Mouse (Mus musculus) lung, postnatal 0 days (tissue): ENCODE measurements at regions not wholly inside any gene's neighbourhood (a gene's known extent, or its start where the extent isn't known, plus 50 kb on each side); places are given as distances from the start of the nearest gene placed in this dataset.

ENCODE experiments used
- ATAC-seq: fragments of 200-750 bp; cut with Nextera tagmentation; 2 replicates; pipeline ENCODE4 v1.8.0; 2017; ENCODE audit warnings: moderate library complexity
- DNase-seq: peaks from one replicate; pipeline ENCODE4 v3.0.0-alpha.2; 2016; ENCODE audit warnings: low spot score
- H3K27ac ChIP-seq: fragments of 300-500 bp; sonication (generic); 2 replicates; pipeline ENCODE4 v1.5.1; 2014; ENCODE audit warnings: antibody characterized with exemption, mild to moderate bottlenecking, low read length, mixed read lengths
- H3K27me3 ChIP-seq: fragments of 300-500 bp; sonication (generic); replicated peaks from 2 replicates; pipeline ENCODE4 v1.6.1; 2014; ENCODE audit warnings: low read length, mixed read lengths; ENCODE audit not compliant: insufficient read depth
- H3K36me3 ChIP-seq: fragments of 300-500 bp; sonication (generic); 2 replicates; pipeline ENCODE4 v1.6.1; 2014; ENCODE audit warnings: low read length, mixed read lengths; ENCODE audit not compliant: insufficient read depth
- H3K4me1 ChIP-seq: fragments of 300-500 bp; sonication (generic); 2 replicates; pipeline ENCODE4 v1.6.1; 2014; ENCODE audit warnings: antibody characterized with exemption, low read depth, low read length, mixed read lengths; ENCODE audit not compliant: insufficient read depth
- H3K4me2 ChIP-seq: fragments of 300-500 bp; sonication (generic); replicated peaks from 2 replicates; pipeline ENCODE4 v1.6.1; 2014; ENCODE audit warnings: low read depth, mild to moderate bottlenecking, low read length, moderate library complexity, mixed read lengths
- H3K4me3 ChIP-seq: fragments of 300-500 bp; sonication (generic); 2 replicates; pipeline ENCODE4 v1.5.1; 2014; ENCODE audit warnings: low read depth, low read length
- H3K9ac ChIP-seq: fragments of 300-500 bp; sonication (generic); replicated peaks from 2 replicates; pipeline ENCODE4 v1.6.1; 2014; ENCODE audit warnings: low read depth, mild to moderate bottlenecking
- H3K9me3 ChIP-seq: fragments of 300-500 bp; sonication (generic); 2 replicates; pipeline ENCODE4 v1.6.1; 2016; ENCODE audit warnings: low read length, mixed read lengths
- CTCF ChIP-seq: IDR thresholded peaks from 2 replicates; pipeline ENCODE4 v1.5.1; 2016; ENCODE audit warnings: antibody characterized with exemption, mild to moderate bottlenecking
- EP300 ChIP-seq: IDR thresholded peaks from 2 replicates; pipeline ENCODE4 v1.6.1; 2016; ENCODE audit warnings: antibody characterized with exemption, mild to moderate bottlenecking, control low read depth
- WGBS: fragments of 180-500 bp; shearing (Covaris S2); extraction: QIAGEN DNeasy Blood & Tissue Kit; methylation state at CpG from one replicate; pipeline ENCODE4 v1.1.7; 2014; 5-methylcytosine and 5-hydroxymethylcytosine counted together

DNA sequence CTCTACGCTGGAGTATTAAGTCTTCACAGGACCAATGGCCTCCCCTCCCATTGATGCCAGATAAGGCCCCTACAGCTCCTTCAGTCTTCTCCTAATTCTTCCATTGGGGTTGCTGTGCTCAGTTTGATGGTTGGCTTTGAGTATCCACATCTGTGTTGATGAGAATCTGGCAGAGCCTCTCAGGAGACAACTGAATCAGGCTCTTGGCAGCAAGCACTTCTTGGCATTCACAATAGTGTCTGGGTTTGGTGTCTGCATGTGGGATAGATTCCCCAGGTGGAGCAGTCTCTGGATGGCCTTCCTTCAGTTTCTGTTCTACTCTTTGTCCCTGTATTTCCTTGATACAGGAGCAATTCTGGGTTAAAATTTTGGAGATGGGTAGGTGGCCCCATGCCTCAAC is 2734.6 kb upstream of the Lrrc6 start:
- H3K4me1 ChIP-seq, result no peaks in the 10 kb centered on the region
- WGBS, result 50% methylated on average over 1 of the region's 1 CpGs
- no peak overlapping the region for H3K9ac ChIP-seq
- H3K36me3 ChIP-seq, result no peaks in the 10 kb centered on the region
- no peaks in the 10 kb centered on the region for H3K9me3 ChIP-seq
- H3K27me3 ChIP-seq, result no peaks in the 10 kb centered on the region
- H3K27ac ChIP-seq, result no peak overlapping the region
- ATAC-seq (no peak), DNase-seq (no peak)
- TF ChIP-seq EP300, result no peak
- H3K4me2 ChIP-seq, result no peak overlapping the region
- H3K4me3 ChIP-seq, result no peak overlapping the region

DNA sequence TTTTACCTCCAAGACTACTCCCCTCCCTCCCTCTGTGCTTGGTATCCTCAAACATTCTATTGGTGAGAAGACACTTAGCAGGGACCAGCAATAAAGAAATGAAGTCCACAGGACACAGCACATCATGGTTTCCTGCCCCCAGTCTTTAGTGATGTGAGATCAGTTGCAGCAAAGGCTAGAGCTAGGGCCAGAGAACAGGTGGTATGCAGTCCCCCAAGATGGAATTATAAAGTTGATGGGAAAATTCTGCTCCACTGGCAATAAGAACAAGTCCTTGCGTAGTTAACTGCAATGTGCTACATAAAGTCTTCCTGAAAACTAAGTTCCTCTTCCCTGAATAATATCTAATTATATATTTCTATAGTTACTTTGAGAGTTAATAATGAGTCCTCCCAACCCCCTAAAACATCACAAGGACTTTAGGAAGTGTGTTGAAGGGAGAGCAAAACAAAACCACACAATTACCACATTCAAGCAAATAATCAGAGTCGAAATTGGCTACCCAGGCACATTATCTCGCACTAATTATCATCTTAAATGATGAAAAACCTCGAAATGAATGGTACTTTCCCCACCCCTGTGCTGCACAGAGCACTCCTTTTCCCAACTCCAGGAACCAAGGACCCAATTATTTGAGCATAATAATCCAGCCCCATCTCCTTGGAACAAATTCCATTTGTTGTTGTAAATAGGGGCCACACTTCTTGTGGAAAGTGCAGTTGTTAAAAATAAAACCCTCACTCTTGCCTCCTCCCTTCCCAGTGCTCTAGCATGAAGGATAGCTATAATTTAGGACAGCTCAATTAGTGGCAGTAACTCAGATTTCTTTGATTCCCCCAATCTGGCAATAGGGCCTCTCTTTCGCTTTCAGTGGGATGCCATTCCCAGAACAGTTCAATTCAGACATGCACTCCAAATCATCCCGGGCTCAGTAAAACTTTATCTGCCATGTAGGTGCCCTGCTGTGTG is 2724.2 kb upstream of the Lrrc6 start:
- Histone ChIP-seq H3K27ac (no peak overlapping the region), H3K4me3 (no peak overlapping the region), H3K9me3 (no peaks in the 10 kb centered on the region), H3K27me3 (no peaks in the 10 kb centered on the region), H3K4me2 (no peak overlapping the region), H3K9ac (no peak overlapping the region), H3K4me1 (no peaks in the 10 kb centered on the region), H3K36me3 (no peaks in the 10 kb centered on the region)
- no peak for ATAC-seq
- WGBS, result 71% methylated on average over 6 of the region's 6 CpGs
- TF ChIP-seq CTCF (no peak), EP300 (no peak)
- DNase-seq, result no peak

DNA sequence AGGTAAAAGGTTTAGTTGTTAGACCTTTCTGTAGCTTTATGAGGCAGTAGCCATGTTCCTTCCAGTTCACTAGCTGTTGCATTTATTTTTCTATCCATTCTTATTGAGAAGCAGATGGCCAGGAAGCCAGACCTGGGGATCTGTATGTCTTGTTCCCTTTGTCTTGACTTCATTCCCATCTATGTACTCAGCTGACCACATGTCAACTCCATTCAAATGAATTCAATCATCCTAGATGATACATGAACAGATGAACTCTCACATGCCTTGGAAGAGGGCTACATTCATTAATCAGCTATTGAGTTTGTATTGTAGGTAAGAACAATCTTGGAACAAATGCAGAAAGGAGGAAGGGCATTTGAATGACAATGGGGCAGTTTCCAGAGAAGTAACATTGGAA is 2722.7 kb upstream of the Lrrc6 start:
- TF ChIP-seq CTCF, result no peak
- no peak for TF ChIP-seq EP300
- Histone ChIP-seq H3K4me3 (no peak overlapping the region), H3K9me3 (no peaks in the 10 kb centered on the region), H3K27ac (no peak overlapping the region), H3K27me3 (no peaks in the 10 kb centered on the region), H3K9ac (no peak overlapping the region), H3K4me2 (no peak overlapping the region), H3K36me3 (no peaks in the 10 kb centered on the region), H3K4me1 (no peaks in the 10 kb centered on the region)
- ATAC-seq, result no peak
- no peak for DNase-seq

DNA sequence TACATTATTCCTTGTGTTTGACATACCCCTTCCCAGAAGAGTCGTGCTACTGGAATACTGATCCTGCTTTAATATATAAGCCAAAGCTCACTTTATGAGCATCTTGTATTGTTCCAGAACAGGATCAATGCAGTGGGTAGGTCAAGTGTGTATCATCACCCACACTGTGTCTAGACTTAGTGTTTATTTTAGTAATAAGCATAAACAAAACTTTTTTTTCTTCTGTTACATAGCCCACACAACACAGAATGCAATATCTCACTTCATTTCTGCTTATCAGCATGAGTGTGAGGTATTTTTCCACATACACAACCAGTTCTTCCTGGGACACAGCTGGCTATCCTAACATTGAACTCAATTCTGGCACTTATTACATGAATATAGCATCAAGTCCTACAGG is 2721.7 kb upstream of the Lrrc6 start:
- TF ChIP-seq CTCF, result no peak
- no peak for TF ChIP-seq EP300
- Histone ChIP-seq H3K4me2 (no peak overlapping the region), H3K4me1 (no peaks in the 10 kb centered on the region), H3K9me3 (no peaks in the 10 kb centered on the region), H3K4me3 (no peak overlapping the region), H3K9ac (no peak overlapping the region), H3K27ac (no peak overlapping the region), H3K27me3 (no peaks in the 10 kb centered on the region), H3K36me3 (no peaks in the 10 kb centered on the region)
- DNase-seq (peak; percentile 59), ATAC-seq (peak; percentile 74)
- 40% methylated on average over 1 of the region's 1 CpGs for WGBS
